Mouse (Mus musculus) limb, embryonic 11.5 days (tissue): ENCODE results near the gene Sass6. TPM values are rescaled to one million over a fixed set of nuclear protein-coding genes. Genes with fewer than 3 reads are reported as not detected.
"Not testable (repeated sequence)": the region's sequence is repeated elsewhere in the genome, so short reads cannot be mapped to it uniquely, and the experiment has no call there.

ENCODE experiments used
- ATAC-seq: fragments of 200-750 bp; cut with Nextera tagmentation; 2 replicates; pipeline ENCODE4 v1.8.0; 2017; ENCODE audit warnings: low read depth; ENCODE audit not compliant: insufficient number of reproducible peaks, low FRiP score, low TSS enrichment
- DNase-seq: peaks from one replicate; pipeline ENCODE4 v3.0.0-alpha.2; 2015; ENCODE audit warnings: low spot score
- H3K27ac ChIP-seq: fragments of 300-500 bp; sonication (generic); replicated peaks from 2 replicates; pipeline ENCODE4 v1.5.1; 2014; ENCODE audit warnings: low read depth, mild to moderate bottlenecking, low read length
- H3K27me3 ChIP-seq: fragments of 300-500 bp; sonication (generic); 2 replicates; pipeline ENCODE4 v1.6.1; 2014; ENCODE audit warnings: mild to moderate bottlenecking, low read length, mixed read lengths; ENCODE audit not compliant: control insufficient read depth, insufficient read depth
- H3K36me3 ChIP-seq: fragments of 300-500 bp; sonication (generic); 2 replicates; pipeline ENCODE4 v1.6.1; 2014; ENCODE audit warnings: mild to moderate bottlenecking, low read length, moderate library complexity, mixed read lengths; ENCODE audit not compliant: control insufficient read depth, insufficient read depth
- H3K4me1 ChIP-seq: fragments of 300-500 bp; sonication (generic); 2 replicates; pipeline ENCODE4 v1.6.1; 2014; ENCODE audit warnings: low read length, mixed read lengths; ENCODE audit not compliant: control insufficient read depth, insufficient read depth
- H3K4me2 ChIP-seq: fragments of 300-500 bp; sonication (generic); 2 replicates; pipeline ENCODE4 v1.6.1; 2014; ENCODE audit warnings: low read depth, mild to moderate bottlenecking, moderate library complexity; ENCODE audit not compliant: severe bottlenecking
- H3K4me3 ChIP-seq: fragments of 300-500 bp; sonication (generic); 2 replicates; pipeline ENCODE4 v1.5.1; 2014; ENCODE audit warnings: low read depth, low read length
- H3K9ac ChIP-seq: fragments of 300-500 bp; sonication (generic); 2 replicates; pipeline ENCODE4 v1.6.1; 2014; ENCODE audit warnings: mild to moderate bottlenecking, low read length
- H3K9me3 ChIP-seq: fragments of 300-500 bp; sonication (generic); 2 replicates; pipeline ENCODE4 v1.6.1; 2016; ENCODE audit warnings: low read length; ENCODE audit not compliant: control insufficient read depth
- WGBS: fragments of 180-500 bp; shearing (Covaris S2); extraction: QIAGEN DNeasy Blood & Tissue Kit; methylation state at CpG from one replicate; pipeline ENCODE4 v1.1.7; 2014; 5-methylcytosine and 5-hydroxymethylcytosine counted together
- polyA plus RNA-seq: library from polyadenylated mRNA; unstranded; fragments of >200 nt; fragmentation: Nextera tagmentation; extraction: Ambion mirVana; gene quantifications from 2 replicates; pipeline ENCODE4 v1.2.1, GENCODE M21; 2014

The Sass6 gene
- polyA plus RNA-seq, 1 experiment from 2014 or later, result 34.3 TPM

- no peaks in the 10 kb centered on the region for H3K27me3 ChIP-seq
- no peaks in the 10 kb centered on the region for H3K9me3 ChIP-seq
- H3K4me3 ChIP-seq, result peak overlapping the region; percentile 52
- DNase-seq (no peak), ATAC-seq (peak; percentile 87)
- no peaks in the 10 kb centered on the region for H3K36me3 ChIP-seq
- H3K4me2 ChIP-seq, result peak overlapping the region; percentile 63
- peak overlapping the region; percentile 72 for H3K27ac ChIP-seq
- peak overlapping the region; percentile 75 for H3K9ac ChIP-seq
- WGBS, result under 1% methylated on average over 61 of the region's 68 CpGs
- no peaks in the 10 kb centered on the region for H3K4me1 ChIP-seq
Observed at GRCm38 (mm10) chr3:116661870-116662414, 67.2 kb downstream of the Sass6 start.

- Histone ChIP-seq H3K36me3 (no peaks in the 10 kb centered on the region), H3K9me3 (no peaks in the 10 kb centered on the region), H3K27ac (peak within 1 kb of the TSS; percentile 72), H3K9ac (peak within 1 kb of the TSS; percentile 75), H3K4me1 (no peaks in the 10 kb centered on the region), H3K27me3 (no peaks in the 10 kb centered on the region), H3K4me2 (peak within 1 kb of the TSS; percentile 63), H3K4me3 (peak within 1 kb of the TSS; percentile 52)
- peak; percentile 99 for ATAC-seq
- DNase-seq, result peak; percentile 99
- WGBS, result under 1% methylated on average over 37 of the region's 39 CpGs
Observed at GRCm38 (mm10) chr3:116662463-116662863, 67.7 kb downstream of the Sass6 start, which contains the start of gene Mfsd14a. Gene Mfsd14a, minus strand, starts transcription at chr3:116662677.

GRCm38 (mm10) chr3:116664281-116664680 is 69.5 kb downstream of the Sass6 start:
- H3K27ac ChIP-seq, H3K4me1 ChIP-seq, H3K4me3 ChIP-seq, H3K27me3 ChIP-seq, H3K36me3 ChIP-seq, H3K9me3 ChIP-seq, DNase-seq, H3K4me2 ChIP-seq, H3K9ac ChIP-seq, ATAC-seq: not testable (repeated sequence)
- WGBS, result 93% methylated on average over 9 of the region's 9 CpGs

Other genes starting within 250 kb of the Sass6 start
- gene Cdc14a, start 170.9 kb upstream of the Sass6 start, polyA plus RNA-seq, result 11.6 and 12.7 TPM in 2 replicates
- 99.6 and 104 TPM in 2 replicates for gene Rtca, start 86.8 kb upstream of the Sass6 start, polyA plus RNA-seq
- gene Dbt, start 81.9 kb upstream of the Sass6 start, polyA plus RNA-seq, result 13.2 and 14.8 TPM in 2 replicates
- 0.37 and 0.79 TPM in 2 replicates for gene Lrrc39, start 32.0 kb upstream of the Sass6 start, polyA plus RNA-seq
- gene Trmt13, start 19.6 kb downstream of the Sass6 start, polyA plus RNA-seq, result 26.2 and 33.8 TPM in 2 replicates
- 86.0 and 94.3 TPM in 2 replicates for gene Mfsd14a, start 67.7 kb downstream of the Sass6 start, polyA plus RNA-seq
- not detected in 2 replicates for gene Gm43191, start 86.3 kb downstream of the Sass6 start, polyA plus RNA-seq
- gene Slc35a3, start 117.8 kb downstream of the Sass6 start, polyA plus RNA-seq, result 6.8 and 8.5 TPM in 2 replicates
- gene Agl, start 213.2 kb downstream of the Sass6 start, polyA plus RNA-seq, result 10.2 and 10.4 TPM in 2 replicates